Mouse (Mus musculus) B cell, adult 67 days (primary cell): ENCODE results near the gene Sft2d1. TPM values are rescaled to one million over a fixed set of nuclear protein-coding genes. Genes with fewer than 3 reads are reported as not detected.

Experiments
- total RNA-seq, 2 experiments: library from RNA; stranded (reverse); gene quantifications; 4 replicates each; pipeline ENCODE4 v1.2.4; 2023

The Sft2d1 gene
- total RNA-seq = 100 to 1,000 TPM; 169 to 192 TPM

DNA sequence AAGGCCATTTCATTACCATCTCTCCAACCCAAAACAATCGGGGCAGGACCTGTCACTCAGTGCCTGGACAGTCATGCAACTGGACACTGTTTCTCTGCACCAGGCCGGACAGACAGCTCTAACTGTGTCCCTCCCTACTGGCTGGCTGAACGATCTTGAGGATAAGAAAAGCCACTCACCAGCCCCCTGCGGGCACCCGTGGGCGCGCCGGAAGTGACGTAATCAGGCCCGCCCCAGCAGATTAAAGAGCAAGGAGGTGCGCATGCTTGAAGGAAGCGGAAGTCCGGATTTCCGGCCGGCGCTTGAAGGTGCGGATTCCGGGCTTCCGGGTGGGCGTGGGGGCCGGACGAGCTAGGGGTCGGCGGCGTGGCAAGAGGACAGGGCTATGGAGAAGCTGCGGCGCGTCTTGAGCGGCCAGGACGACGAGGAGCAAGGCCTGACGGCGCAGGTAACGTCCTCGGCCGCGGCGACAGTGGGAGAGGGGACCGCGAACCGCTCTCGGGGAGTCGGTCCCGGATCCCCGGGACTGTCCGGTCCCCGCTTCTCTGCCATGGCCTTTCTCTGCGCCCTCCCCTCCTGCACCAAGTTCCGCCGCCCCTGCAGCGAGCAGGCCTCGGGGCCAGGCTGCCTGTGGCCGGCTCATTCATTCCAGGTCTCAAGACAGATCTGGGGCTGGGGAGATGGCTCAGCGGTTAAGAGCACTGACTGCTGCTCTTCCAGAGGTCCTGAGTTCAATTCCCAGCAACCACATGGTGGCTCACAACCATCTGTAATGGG is at the start of gene Sft2d1:
Gene Sft2d1, plus strand, starts transcription at position 265 of the 777 bp plus-strand sequence.

DNA sequence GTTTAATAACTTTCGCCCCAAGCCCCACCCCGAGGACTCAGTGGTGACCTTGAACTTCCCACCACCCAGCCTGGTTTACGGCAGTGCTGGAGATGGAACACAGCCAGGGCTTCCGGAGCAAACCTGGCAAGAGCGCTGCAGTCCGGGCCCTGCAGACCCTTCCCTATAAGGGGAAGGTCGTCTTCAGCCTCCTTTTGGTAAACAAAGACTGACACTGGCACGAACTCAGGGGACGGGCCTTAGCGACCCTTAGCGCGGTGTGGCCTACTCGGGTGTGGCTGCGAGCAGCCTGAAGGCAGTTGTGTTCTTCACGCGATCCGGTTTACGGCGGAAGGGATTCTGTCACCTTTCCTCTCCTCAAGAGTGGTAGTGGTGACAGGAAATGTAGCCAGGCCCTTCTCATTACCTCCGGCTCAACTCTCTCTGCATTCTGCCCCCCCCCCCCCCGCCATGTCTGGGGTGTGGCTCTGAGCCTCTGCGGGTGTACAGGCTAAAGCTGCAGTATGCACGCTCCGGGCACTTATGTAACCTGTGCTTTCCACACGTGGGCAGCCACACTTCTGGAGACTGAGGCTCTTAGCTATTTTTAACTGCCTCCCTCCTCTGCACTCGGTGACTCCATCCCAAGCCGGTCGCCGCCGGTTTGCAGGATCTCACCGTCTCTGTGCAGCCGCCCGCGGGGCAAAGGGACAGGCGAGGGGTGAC is 27.9 kb upstream of the Sft2d1 start, which contains the start of gene Mpc1:
Gene Mpc1, plus strand, starts transcription at position 84 of the 705 bp plus-strand sequence.

DNA sequence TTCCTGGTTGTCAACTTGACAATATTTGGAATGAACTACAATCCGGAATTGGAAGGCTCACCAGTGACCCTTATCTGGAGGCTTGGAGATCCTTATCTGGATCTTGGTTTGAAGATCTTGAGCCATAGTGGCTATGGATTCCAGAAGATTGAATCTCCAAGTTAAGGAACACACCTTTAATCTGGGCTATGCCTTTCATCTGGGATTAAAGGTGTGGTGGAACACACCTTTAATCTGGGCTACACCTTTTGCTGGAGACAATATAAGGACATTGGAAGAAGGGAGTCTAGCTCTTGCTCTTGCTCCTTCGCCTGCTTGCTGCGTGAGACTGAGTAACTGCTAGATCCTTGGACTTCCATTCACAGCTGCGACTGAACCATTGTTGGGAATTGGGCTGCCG is 26.3 kb downstream of the Sft2d1 start, which contains the start of gene Prr18:
Gene Prr18, plus strand, starts transcription at position 301 of the 400 bp plus-strand sequence.

DNA sequence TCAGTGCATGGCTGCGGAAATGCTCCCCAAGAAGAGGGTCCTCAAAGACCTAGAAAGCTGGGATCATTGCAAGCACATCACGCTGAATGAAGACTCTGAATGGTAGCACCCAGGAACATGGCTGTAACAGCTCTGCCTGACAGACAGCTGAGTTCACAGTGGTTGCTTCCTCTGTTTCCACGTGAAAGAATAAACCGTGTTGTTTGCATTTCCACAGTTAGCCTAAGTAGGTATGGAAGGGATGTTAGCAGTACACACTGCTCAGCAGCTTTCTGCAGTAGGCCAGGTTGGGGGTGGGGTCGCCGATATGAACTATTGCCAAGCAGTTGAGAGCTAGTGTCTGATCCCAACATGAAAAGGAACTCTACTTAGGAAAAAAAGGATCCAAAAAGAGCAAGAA is 44.8 kb downstream of the Sft2d1 start, which contains the start of gene T2:
Gene T2, plus strand, starts transcription at position 301 of the 400 bp plus-strand sequence.

Other genes starting within 250 kb of the Sft2d1 start
- gene Gm49673, start 163.3 kb upstream of the Sft2d1 start, total RNA-seq = 1 to 10 TPM in 1 of 2 experiments, under 1 TPM in 1; 0.78 to 1.4 TPM
- 10 to 100 TPM; 26.3 to 26.6 TPM for gene Rnaset2a, start 163.0 kb upstream of the Sft2d1 start, total RNA-seq
- 10 to 100 TPM; 55.7 to 71.9 TPM for gene Fgfr1op, start 145.6 kb upstream of the Sft2d1 start, total RNA-seq
- 10 to 100 TPM; 48.5 to 91.5 TPM for gene Ccr6, start 75.1 kb upstream of the Sft2d1 start, total RNA-seq
- 10 to 100 TPM; 53.2 to 55.9 TPM for gene Mpc1, start 28.2 kb upstream of the Sft2d1 start, total RNA-seq
- 1 to 10 TPM; 1.1 to 1.7 TPM for gene Prr18, start 26.4 kb downstream of the Sft2d1 start, total RNA-seq
- gene T2, start 44.9 kb downstream of the Sft2d1 start, total RNA-seq = not detected
- gene T, start 123.3 kb downstream of the Sft2d1 start, total RNA-seq = not detected
- under 1 TPM in 1 of 2 experiments, not detected in 1; 0.06 TPM for gene Pde10a, start 214.3 kb downstream of the Sft2d1 start, total RNA-seq